Mouse (Mus musculus) erythroblast, embryonic 14.5 days (primary cell): ENCODE measurements around the gene Tll2.

Source experiments
- GATA1 ChIP-seq: IDR thresholded peaks from 2 replicates; pipeline ENCODE4 v1.6.1; 2012; ENCODE audit warnings: low read length, inconsistent platforms, mixed read lengths
- TAL1 ChIP-seq: IDR thresholded peaks from 3 replicates; pipeline ENCODE4 v1.6.1; 2012; ENCODE audit warnings: low read length, inconsistent platforms, mixed read lengths

DNA sequence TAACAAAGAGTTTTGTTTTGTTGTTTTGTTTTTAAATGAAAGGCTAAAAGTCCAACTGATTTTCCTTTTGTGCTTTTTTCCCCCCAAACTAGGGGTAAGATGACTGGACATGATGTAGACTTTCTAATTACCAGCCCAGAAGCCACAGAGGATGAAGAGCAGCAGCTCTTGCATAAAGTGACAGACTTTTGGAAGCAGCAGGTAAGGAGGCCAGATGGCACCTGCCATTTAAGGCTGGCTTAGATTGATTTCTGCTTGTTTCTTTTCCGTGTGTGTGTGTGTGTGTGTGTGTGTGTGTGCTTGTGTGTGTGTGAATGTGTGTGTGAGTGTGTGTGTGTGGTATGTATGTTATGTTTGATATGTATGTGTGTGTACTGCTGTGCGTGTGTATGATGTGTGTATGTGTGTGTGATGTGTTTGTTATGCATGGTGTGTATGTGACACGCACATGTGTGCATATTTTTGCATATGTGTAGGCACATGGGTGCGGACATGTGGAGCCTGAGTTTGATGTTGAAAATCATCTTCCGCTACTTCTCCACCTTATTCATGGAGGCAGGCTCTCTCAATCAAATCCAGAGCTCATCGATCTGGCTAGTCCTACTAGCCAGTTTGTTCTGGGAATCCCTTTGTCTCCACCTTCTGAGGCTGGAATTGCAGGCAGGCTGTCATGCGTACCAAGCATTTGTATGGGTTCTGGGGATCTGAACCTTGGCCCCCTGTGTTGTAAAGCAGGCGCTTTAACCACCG is 159.0 kb downstream of the Tll2 start:
- TF ChIP-seq GATA1 = no peak
- TF ChIP-seq TAL1 = no peak
